Mouse (Mus musculus) kidney, adult 2 months (tissue): ENCODE results near the gene Mlph.

Experiments used
- CTCF ChIP-seq: fragments of 200-500 bp; conservative IDR thresholded peaks from 2 replicates; pipeline ENCODE4 v1.5.1; 2011; ENCODE audit warnings: low read depth, mild to moderate bottlenecking, control low read depth, low read length, moderate library complexity, mixed read lengths; ENCODE audit not compliant: insufficient read depth, insufficient read length
- POLR2A ChIP-seq: fragments of 200-500 bp; IDR thresholded peaks from one replicate; pipeline ENCODE4 v1.6.1; 2011; ENCODE audit warnings: low read depth, low read length, control low read depth

DNA sequence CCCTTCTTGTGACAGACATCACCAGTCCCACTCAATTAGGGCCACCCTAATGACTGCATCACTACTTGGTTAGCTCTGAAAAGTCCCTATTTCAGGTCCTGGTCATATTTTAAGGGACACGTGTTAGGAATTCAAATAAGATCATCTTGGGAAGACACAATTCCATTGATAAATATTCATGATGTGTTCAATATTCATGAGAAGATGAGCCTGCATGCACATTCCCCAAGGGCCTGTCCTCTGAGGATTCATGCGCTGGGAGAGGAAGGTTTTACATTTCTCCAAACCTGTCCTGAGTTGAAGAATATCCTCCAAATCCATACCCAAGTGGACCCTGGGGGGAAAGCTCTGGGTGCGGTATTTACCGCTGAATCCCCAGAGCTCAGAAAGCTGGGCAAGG, 61.1 kb downstream of the Mlph start:
- no peak for TF ChIP-seq CTCF
- no peak for TF ChIP-seq POLR2A
